Mouse (Mus musculus): Measurements from ENCODE around the gene Rpn1. TPM values are rescaled to one million over a fixed set of nuclear protein-coding genes. Genes with fewer than 3 reads are reported as not detected.

Rpn1 gene
- polyA plus RNA-seq (2014; fragmentation: Nextera tagmentation; extraction: Ambion mirVana): 279 and 283 TPM in 2 replicates

GRCm38 (mm10) chr6:88084278-88085151, at the start of gene Rpn1:
Rpn1 (plus strand) TSS chr6:88084482.
- Histone ChIP-seq H3K27me3 (replicated peaks; ENCODE audit: control insufficient read depth, insufficient read depth, low read length) (no peaks in the 10 kb centered on the region), H3K27ac (ENCODE audit: low read depth, low read length) (peak within 1 kb of the TSS; percentile 60; the same call in 1 of the 2 replicates), H3K36me3 (ENCODE audit: control insufficient read depth, insufficient read depth, low read length) (peaks cover 8% of the 10 kb centered on the region; the same call in 1 of the 2 replicates), H3K9ac (ENCODE audit: low read length) (peak within 1 kb of the TSS; percentile 96), H3K4me3 (ENCODE audit: low read depth, low read length) (peak within 1 kb of the TSS; percentile 99), H3K4me2 (ENCODE audit: low read length) (peak within 1 kb of the TSS; percentile 86), H3K4me1 (ENCODE audit: control insufficient read depth, insufficient read depth, low read length) (peaks cover 16% of the 10 kb centered on the region), H3K9me3 (replicated peaks; ENCODE audit: control insufficient read depth, low read length) (no peaks in the 10 kb centered on the region)
- peak; percentile 96 for DNase-seq (ENCODE audit: low spot score)
- under 1% methylated on average over 56 of the region's 71 CpGs for WGBS
- ATAC-seq: peak; percentile 99

- H3K27ac ChIP-seq (ENCODE audit: low read depth, low read length): no peak overlapping the region
- peaks cover 12% of the 10 kb centered on the region; the same call in 1 of the 2 replicates for H3K36me3 ChIP-seq (ENCODE audit: control insufficient read depth, insufficient read depth, low read length)
- DNase-seq (ENCODE audit: low spot score): peak; percentile 11
- no peak overlapping the region for H3K4me3 ChIP-seq (ENCODE audit: low read depth, low read length)
- no peak for ATAC-seq
- no peaks in the 10 kb centered on the region for H3K27me3 ChIP-seq (replicated peaks; ENCODE audit: control insufficient read depth, insufficient read depth, low read length)
- WGBS: 75% methylated on average over 4 of the region's 4 CpGs
- no peaks in the 10 kb centered on the region for H3K9me3 ChIP-seq (replicated peaks; ENCODE audit: control insufficient read depth, low read length)
- H3K4me1 ChIP-seq (ENCODE audit: control insufficient read depth, insufficient read depth, low read length): no peaks in the 10 kb centered on the region
- no peak overlapping the region for H3K4me2 ChIP-seq (ENCODE audit: low read length)
- no peak overlapping the region for H3K9ac ChIP-seq (ENCODE audit: low read length)
Observed at GRCm38 (mm10) chr6:88037471-88038045, 46.7 kb upstream of the Rpn1 start.

DNA sequence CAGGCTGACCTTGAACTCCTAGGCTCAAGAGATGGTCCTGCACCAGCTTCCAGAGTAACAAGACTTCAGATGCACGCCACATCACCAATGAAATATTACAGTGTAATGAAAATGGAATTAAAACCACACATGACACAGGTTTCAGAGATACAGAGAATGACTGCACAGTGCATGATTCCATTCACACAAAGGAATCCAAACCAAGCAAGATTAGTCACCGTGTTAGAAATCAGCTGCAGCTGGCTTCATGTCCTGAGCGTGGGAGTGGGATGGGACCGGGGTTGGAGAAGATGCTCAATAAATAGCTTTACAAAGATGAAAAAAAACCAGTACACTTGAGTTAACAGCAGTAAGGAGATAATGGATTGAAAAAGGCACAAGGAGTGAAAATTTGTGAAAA, 44.9 kb upstream of the Rpn1 start:
- H3K4me1 ChIP-seq (ENCODE audit: control insufficient read depth, insufficient read depth, low read length): peaks cover 6% of the 10 kb centered on the region
- no peak overlapping the region for H3K4me3 ChIP-seq (ENCODE audit: low read depth, low read length)
- no peaks in the 10 kb centered on the region for H3K9me3 ChIP-seq (replicated peaks; ENCODE audit: control insufficient read depth, low read length)
- H3K27ac ChIP-seq (ENCODE audit: low read depth, low read length): no peak overlapping the region
- ATAC-seq: no peak
- DNase-seq (ENCODE audit: low spot score): no peak
- H3K4me2 ChIP-seq (ENCODE audit: low read length): no peak overlapping the region
- H3K9ac ChIP-seq (ENCODE audit: low read length): no peak overlapping the region
- H3K36me3 ChIP-seq (ENCODE audit: control insufficient read depth, insufficient read depth, low read length): peaks cover 12% of the 10 kb centered on the region; the same call in 1 of the 2 replicates
- no peaks in the 10 kb centered on the region for H3K27me3 ChIP-seq (replicated peaks; ENCODE audit: control insufficient read depth, insufficient read depth, low read length)
- WGBS: 95% methylated on average over 4 of the region's 4 CpGs

- no peaks in the 10 kb centered on the region for H3K9me3 ChIP-seq (replicated peaks; ENCODE audit: control insufficient read depth, low read length)
- ATAC-seq (no peak), DNase-seq (ENCODE audit: low spot score) (no peak)
- H3K36me3 ChIP-seq (ENCODE audit: control insufficient read depth, insufficient read depth, low read length): peaks cover 11% of the 10 kb centered on the region; the same call in 1 of the 2 replicates
- 74% methylated on average over 4 of the region's 4 CpGs for WGBS
- no peak overlapping the region for H3K27ac ChIP-seq (ENCODE audit: low read depth, low read length)
- peaks cover 6% of the 10 kb centered on the region for H3K4me1 ChIP-seq (ENCODE audit: control insufficient read depth, insufficient read depth, low read length)
- H3K27me3 ChIP-seq (replicated peaks; ENCODE audit: control insufficient read depth, insufficient read depth, low read length): no peaks in the 10 kb centered on the region
- H3K4me3 ChIP-seq (ENCODE audit: low read depth, low read length): no peak overlapping the region
- H3K4me2 ChIP-seq (ENCODE audit: low read length): no peak overlapping the region
- no peak overlapping the region for H3K9ac ChIP-seq (ENCODE audit: low read length)
Observed at GRCm38 (mm10) chr6:88041221-88041620, 43.1 kb upstream of the Rpn1 start.

GRCm38 (mm10) chr6:88042336-88042735, 41.9 kb upstream of the Rpn1 start:
- H3K36me3 ChIP-seq (ENCODE audit: control insufficient read depth, insufficient read depth, low read length): peaks cover 8% of the 10 kb centered on the region; the same call in 1 of the 2 replicates
- WGBS: 91% methylated on average over 3 of the region's 3 CpGs
- DNase-seq (ENCODE audit: low spot score) (no peak), ATAC-seq (no peak)
- peaks cover 6% of the 10 kb centered on the region for H3K4me1 ChIP-seq (ENCODE audit: control insufficient read depth, insufficient read depth, low read length)
- no peak overlapping the region for H3K4me2 ChIP-seq (ENCODE audit: low read length)
- H3K4me3 ChIP-seq (ENCODE audit: low read depth, low read length): no peak overlapping the region
- peaks cover 3% of the 10 kb centered on the region; the same call in 1 of the 2 replicates for H3K27me3 ChIP-seq (replicated peaks; ENCODE audit: control insufficient read depth, insufficient read depth, low read length)
- no peak overlapping the region for H3K27ac ChIP-seq (ENCODE audit: low read depth, low read length)
- H3K9ac ChIP-seq (ENCODE audit: low read length): no peak overlapping the region
- H3K9me3 ChIP-seq (replicated peaks; ENCODE audit: control insufficient read depth, low read length): no peaks in the 10 kb centered on the region

DNA sequence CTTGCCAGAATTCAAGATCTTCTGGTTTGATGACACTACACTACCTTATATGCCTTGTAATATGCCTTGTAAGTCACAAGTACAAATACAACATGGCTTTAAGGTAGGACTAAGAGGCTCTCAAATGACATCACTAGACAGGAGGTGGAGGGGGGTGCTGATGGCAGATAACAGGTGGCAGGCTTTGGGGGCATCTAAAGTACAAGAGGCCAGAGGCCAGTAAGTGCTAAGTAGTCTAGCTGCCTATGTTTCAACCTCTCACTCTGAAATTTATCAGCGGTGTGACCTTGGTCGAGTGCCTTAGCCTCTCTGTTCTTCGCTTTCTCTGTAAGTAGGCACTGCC, 40.1 kb upstream of the Rpn1 start:
- H3K4me1 ChIP-seq (ENCODE audit: control insufficient read depth, insufficient read depth, low read length): peaks cover 6% of the 10 kb centered on the region
- no peak overlapping the region for H3K27ac ChIP-seq (ENCODE audit: low read depth, low read length)

GRCm38 (mm10) chr6:88044577-88045405, 39.5 kb upstream of the Rpn1 start, which contains the start of gene Rab7:
Rab7 (minus strand) TSS chr6:88045270.
- Histone ChIP-seq H3K9me3 (replicated peaks; ENCODE audit: control insufficient read depth, low read length) (no peaks in the 10 kb centered on the region), H3K27ac (ENCODE audit: low read depth, low read length) (peak within 1 kb of the TSS; percentile 82), H3K36me3 (ENCODE audit: control insufficient read depth, insufficient read depth, low read length) (no peaks in the 10 kb centered on the region), H3K4me1 (ENCODE audit: control insufficient read depth, insufficient read depth, low read length) (peaks cover 6% of the 10 kb centered on the region), H3K27me3 (replicated peaks; ENCODE audit: control insufficient read depth, insufficient read depth, low read length) (peaks cover 4% of the 10 kb centered on the region; the same call in 1 of the 2 replicates), H3K4me3 (ENCODE audit: low read depth, low read length) (peak within 1 kb of the TSS; percentile 97), H3K4me2 (ENCODE audit: low read length) (peak within 1 kb of the TSS; percentile 90), H3K9ac (ENCODE audit: low read length) (peak within 1 kb of the TSS; percentile 95)
- WGBS: under 1% methylated on average over 82 of the region's 82 CpGs
- DNase-seq (ENCODE audit: low spot score) (peak; percentile 98), ATAC-seq (peak; percentile 100)

More for the DNA sequence above, 40.1 kb upstream of the Rpn1 start:
- Histone ChIP-seq H3K9me3 (replicated peaks; ENCODE audit: control insufficient read depth, low read length) (no peaks in the 10 kb centered on the region), H3K36me3 (ENCODE audit: control insufficient read depth, insufficient read depth, low read length) (peaks cover 4% of the 10 kb centered on the region; the same call in 1 of the 2 replicates), H3K4me3 (ENCODE audit: low read depth, low read length) (peak overlapping the region; percentile 97), H3K4me2 (ENCODE audit: low read length) (peak overlapping the region; percentile 90), H3K9ac (ENCODE audit: low read length) (peak overlapping the region; percentile 95), H3K27me3 (replicated peaks; ENCODE audit: control insufficient read depth, insufficient read depth, low read length) (peaks cover 4% of the 10 kb centered on the region; the same call in 1 of the 2 replicates)
- 6% methylated on average over 3 of the region's 3 CpGs for WGBS
- no peak for DNase-seq (ENCODE audit: low spot score)
- ATAC-seq: no peak

GRCm38 (mm10) chr6:88045406-88045766, 38.9 kb upstream of the Rpn1 start:
- DNase-seq (ENCODE audit: low spot score) (no peak), ATAC-seq (no peak)
- Histone ChIP-seq H3K4me2 (ENCODE audit: low read length) (peak overlapping the region; percentile 35), H3K27ac (ENCODE audit: low read depth, low read length) (0 out of 2 replicates have a peak overlapping the region, but pooled peaks have one; percentile 40), H3K36me3 (ENCODE audit: control insufficient read depth, insufficient read depth, low read length) (no peaks in the 10 kb centered on the region), H3K4me1 (ENCODE audit: control insufficient read depth, insufficient read depth, low read length) (peaks cover 6% of the 10 kb centered on the region), H3K9me3 (replicated peaks; ENCODE audit: control insufficient read depth, low read length) (no peaks in the 10 kb centered on the region), H3K27me3 (replicated peaks; ENCODE audit: control insufficient read depth, insufficient read depth, low read length) (peaks cover 4% of the 10 kb centered on the region; the same call in 1 of the 2 replicates), H3K4me3 (ENCODE audit: low read depth, low read length) (peak overlapping the region; percentile 97), H3K9ac (ENCODE audit: low read length) (no peak overlapping the region)
- WGBS: 34% methylated on average over 3 of the region's 3 CpGs

Data from forebrain, embryonic 14.5 days (tissue).